Mouse (Mus musculus): ENCODE measurements at regions not wholly inside any gene's neighbourhood (a gene's known extent, or its start where the extent isn't known, plus 50 kb on each side); places are given as distances from the start of the nearest gene placed in this dataset.

GRCm38 (mm10) chr12:91947998-91948397, 99.0 kb upstream of the Sel1l start:
- TF ChIP-seq CTCF (IDR thresholded peaks at IDR 0.05; ENCODE audit: extremely low read depth, insufficient read depth, insufficient read length, insufficient replicate concordance) (no peak), POLR2A (IDR thresholded peaks at IDR 0.05; ENCODE audit: low read depth, low read length) (no peak)
